Mouse (Mus musculus) forebrain, embryonic 13.5 days (tissue): ENCODE data around the gene Kcnip1. TPM values are rescaled to one million over a fixed set of nuclear protein-coding genes. Genes with fewer than 3 reads are reported as not detected.

Experiments
- ATAC-seq: fragments of 200-750 bp; cut with Nextera tagmentation; 2 replicates; pipeline ENCODE4 v1.8.0; 2017
- H3K27ac ChIP-seq: fragments of 300-500 bp; sonication (generic); 2 replicates; pipeline ENCODE4 v1.5.1; 2015; ENCODE audit warnings: inconsistent platforms, mild to moderate bottlenecking, moderate library complexity
- H3K27me3 ChIP-seq: fragments of 300-500 bp; sonication (generic); 2 replicates; pipeline ENCODE4 v1.6.1; 2015; ENCODE audit warnings: mild to moderate bottlenecking, inconsistent platforms
- H3K36me3 ChIP-seq: fragments of 300-500 bp; sonication (generic); 2 replicates; pipeline ENCODE4 v1.6.1; 2015; ENCODE audit warnings: mild to moderate bottlenecking, inconsistent platforms; ENCODE audit not compliant: poor library complexity, severe bottlenecking
- H3K4me1 ChIP-seq: fragments of 300-500 bp; sonication (generic); 2 replicates; pipeline ENCODE4 v1.6.1; 2015; ENCODE audit warnings: inconsistent platforms
- H3K4me2 ChIP-seq: fragments of 300-500 bp; sonication (generic); 2 replicates; pipeline ENCODE4 v1.6.1; 2015; ENCODE audit warnings: inconsistent platforms, mild to moderate bottlenecking, moderate library complexity
- H3K4me3 ChIP-seq: fragments of 300-500 bp; sonication (generic); 2 replicates; pipeline ENCODE4 v1.5.1; 2015; ENCODE audit warnings: mild to moderate bottlenecking, inconsistent platforms
- H3K9ac ChIP-seq: fragments of 300-500 bp; sonication (generic); 2 replicates; pipeline ENCODE4 v1.6.1; 2015; ENCODE audit warnings: mild to moderate bottlenecking, inconsistent platforms
- H3K9me3 ChIP-seq: fragments of 300-500 bp; sonication (generic); replicated peaks from 2 replicates; pipeline ENCODE4 v1.6.1; 2016; ENCODE audit warnings: inconsistent platforms
- WGBS: fragments of 180-500 bp; shearing (Covaris S2); methylation state at CpG from one replicate; pipeline ENCODE4 v1.1.7; 2015; 5-methylcytosine and 5-hydroxymethylcytosine counted together
- polyA plus RNA-seq: library from polyadenylated mRNA; unstranded; fragments of >200 nt; fragmentation: Nextera tagmentation; extraction: Ambion mirVana; gene quantifications from 2 replicates; pipeline ENCODE4 v1.2.1, GENCODE M21; 2015

The Kcnip1 gene
- polyA plus RNA-seq, 1 experiment from 2014 or later, result 29.9 TPM

DNA sequence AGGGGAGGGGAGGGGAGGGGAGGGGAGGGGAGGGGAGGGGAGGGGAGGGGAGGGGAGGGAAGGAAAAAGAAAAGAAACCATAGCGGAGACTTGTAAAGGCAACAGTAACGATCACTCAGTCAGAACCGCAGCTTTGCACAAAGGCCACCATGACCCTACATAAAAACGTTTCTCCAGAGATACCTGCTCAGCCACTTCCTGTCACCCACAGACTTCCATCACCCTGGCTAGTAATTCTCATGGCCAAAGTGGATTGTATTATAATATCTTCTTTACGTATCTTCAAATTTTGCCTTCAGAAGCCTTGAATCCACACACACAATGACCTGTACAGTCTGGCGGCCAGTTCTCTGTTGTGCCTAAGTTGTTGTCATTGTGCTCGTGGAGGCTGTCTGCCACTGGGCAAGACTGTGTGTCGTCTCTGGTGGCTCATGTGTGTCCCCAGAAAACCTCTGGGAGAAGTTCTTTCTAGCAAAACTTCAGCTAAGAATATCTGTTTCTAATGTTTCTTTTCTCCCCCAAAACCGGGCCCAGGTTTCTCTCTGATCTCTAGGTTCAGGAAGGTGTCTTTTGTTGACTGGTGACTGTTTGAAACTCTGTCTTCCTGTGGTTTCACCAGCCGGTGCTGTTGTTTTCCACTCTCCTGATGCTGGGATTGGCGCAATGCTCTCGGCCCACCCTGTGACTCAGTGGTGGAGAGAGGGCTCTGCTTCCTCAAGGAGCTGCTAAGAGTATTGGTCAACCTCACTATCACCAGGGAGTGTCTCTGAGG is 16.6 kb upstream of the Kcnip1 start:
- H3K4me2 ChIP-seq, result no peak overlapping the region
- no peaks in the 10 kb centered on the region for H3K36me3 ChIP-seq
- H3K27me3 ChIP-seq, result no peaks in the 10 kb centered on the region
- no peak overlapping the region for H3K4me3 ChIP-seq
- no peaks in the 10 kb centered on the region for H3K4me1 ChIP-seq
- ATAC-seq, result no peak
- H3K9ac ChIP-seq, result no peak overlapping the region
- no peaks in the 10 kb centered on the region for H3K9me3 ChIP-seq
- no peak overlapping the region for H3K27ac ChIP-seq
- WGBS, result 73% methylated on average over 12 of the region's 12 CpGs

GRCm38 (mm10) chr11:34008702-34009101 is 15.8 kb upstream of the Kcnip1 start:
- no peak overlapping the region for H3K27ac ChIP-seq
- no peaks in the 10 kb centered on the region for H3K27me3 ChIP-seq
- ATAC-seq, result peak; percentile 55; the same call in 1 of the 2 replicates
- H3K36me3 ChIP-seq, result no peaks in the 10 kb centered on the region
- no peak overlapping the region for H3K4me2 ChIP-seq
- H3K9me3 ChIP-seq, result no peaks in the 10 kb centered on the region
- no peak overlapping the region for H3K4me3 ChIP-seq
- no peak overlapping the region for H3K9ac ChIP-seq
- 43% methylated on average over 9 of the region's 9 CpGs for WGBS
- no peaks in the 10 kb centered on the region for H3K4me1 ChIP-seq

DNA sequence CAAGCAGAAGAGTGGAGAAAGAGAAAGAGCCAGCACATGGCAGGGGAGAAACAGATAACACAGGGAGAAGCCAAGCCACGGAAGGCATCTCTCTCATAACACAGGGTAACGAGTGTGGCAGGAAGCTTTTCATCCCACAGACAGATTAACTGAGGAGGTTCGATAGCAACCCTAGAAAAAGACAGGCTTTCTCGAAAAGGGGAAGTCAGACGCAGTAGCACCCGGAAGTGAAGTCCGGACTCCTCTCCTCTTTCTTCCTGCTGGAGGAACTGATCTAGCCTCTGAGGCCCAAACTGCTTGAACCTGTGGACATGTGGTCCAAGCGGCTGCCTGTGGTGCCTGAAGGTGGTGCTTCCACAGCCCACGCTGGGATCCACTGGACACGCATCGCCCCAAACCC is 15.3 kb upstream of the Kcnip1 start:
- no peaks in the 10 kb centered on the region for H3K36me3 ChIP-seq
- H3K4me3 ChIP-seq, result no peak overlapping the region
- no peak overlapping the region for H3K27ac ChIP-seq
- 0 out of 2 replicates have a peak, but pooled peaks have one; percentile 21 for ATAC-seq
- no peak overlapping the region for H3K4me2 ChIP-seq
- H3K4me1 ChIP-seq, result no peaks in the 10 kb centered on the region
- H3K9ac ChIP-seq, result no peak overlapping the region
- H3K9me3 ChIP-seq, result no peaks in the 10 kb centered on the region
- no peaks in the 10 kb centered on the region for H3K27me3 ChIP-seq
- WGBS, result 86% methylated on average over 11 of the region's 11 CpGs

- Histone ChIP-seq H3K27me3 (0 out of 2 replicates have a peak, but pooled peaks cover under 1% of the 10 kb centered on the region), H3K4me2 (no peak overlapping the region), H3K27ac (no peak overlapping the region), H3K9ac (no peak overlapping the region), H3K36me3 (no peaks in the 10 kb centered on the region), H3K4me1 (no peaks in the 10 kb centered on the region), H3K9me3 (no peaks in the 10 kb centered on the region), H3K4me3 (no peak overlapping the region)
- ATAC-seq, result no peak
- WGBS, result 95% methylated on average over 2 of the region's 2 CpGs
Observed at GRCm38 (mm10) chr11:34007616-34008015, 14.7 kb upstream of the Kcnip1 start.

DNA sequence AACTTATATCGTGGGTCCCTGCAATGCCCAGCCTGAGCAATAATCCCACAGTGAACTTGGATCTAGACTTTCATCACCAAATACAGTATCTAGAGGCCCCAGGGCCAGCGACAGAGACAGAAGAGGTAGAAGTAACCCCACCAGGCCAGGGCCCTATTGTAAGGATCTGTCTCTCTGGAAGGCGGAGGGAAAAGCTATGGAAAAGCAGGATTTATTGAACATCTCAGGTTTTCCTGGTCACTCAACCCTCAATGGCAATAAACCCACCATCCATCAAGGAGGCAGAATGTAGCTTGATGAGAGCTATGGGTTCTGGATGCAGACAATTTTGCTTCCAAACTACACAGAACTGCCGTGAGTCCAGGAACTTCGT is 9.6 kb upstream of the Kcnip1 start:
- no peak overlapping the region for H3K4me3 ChIP-seq
- WGBS, result 79% methylated on average over 5 of the region's 5 CpGs
- no peak overlapping the region for H3K4me2 ChIP-seq
- H3K9ac ChIP-seq, result no peak overlapping the region
- 0 out of 2 replicates have a peak, but pooled peaks cover 3% of the 10 kb centered on the region for H3K27me3 ChIP-seq
- H3K36me3 ChIP-seq, result no peaks in the 10 kb centered on the region
- no peak for ATAC-seq
- H3K9me3 ChIP-seq, result no peaks in the 10 kb centered on the region
- no peak overlapping the region for H3K27ac ChIP-seq
- no peaks in the 10 kb centered on the region for H3K4me1 ChIP-seq

GRCm38 (mm10) chr11:34001938-34002592 is 9.1 kb upstream of the Kcnip1 start:
- peak; percentile 33; the same call in 1 of the 2 replicates for ATAC-seq

DNA sequence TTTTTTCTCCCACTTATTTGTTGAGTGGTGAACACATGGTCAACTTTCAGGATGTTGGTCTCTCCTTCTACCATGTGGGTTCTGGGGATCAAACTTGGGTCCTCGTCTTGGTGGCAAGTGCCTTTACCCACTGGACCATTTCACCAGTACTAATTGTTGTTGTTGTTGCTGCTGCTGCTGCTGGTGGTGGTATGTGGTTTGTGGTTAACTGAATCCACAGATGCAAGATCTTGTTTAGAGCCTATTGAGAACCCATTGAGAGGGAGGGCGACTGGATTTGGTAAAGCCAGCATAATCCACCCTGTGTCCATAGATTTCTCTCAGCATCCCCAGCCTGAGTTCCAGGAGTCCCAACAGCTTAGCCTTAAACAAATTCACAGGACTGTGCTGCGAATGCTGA is 7.5 kb upstream of the Kcnip1 start:
- Histone ChIP-seq H3K9ac (no peak overlapping the region), H3K4me1 (no peaks in the 10 kb centered on the region), H3K27me3 (0 out of 2 replicates have a peak, but pooled peaks cover 3% of the 10 kb centered on the region), H3K4me2 (no peak overlapping the region), H3K27ac (no peak overlapping the region), H3K36me3 (no peaks in the 10 kb centered on the region), H3K4me3 (no peak overlapping the region), H3K9me3 (no peaks in the 10 kb centered on the region)
- no peak for ATAC-seq
- WGBS, result 78% methylated on average over 3 of the region's 3 CpGs

More at GRCm38 (mm10) chr11:34001938-34002592, 9.1 kb upstream of the Kcnip1 start:
- Histone ChIP-seq H3K9me3 (no peaks in the 10 kb centered on the region), H3K4me2 (no peak overlapping the region), H3K27me3 (0 out of 2 replicates have a peak, but pooled peaks cover 3% of the 10 kb centered on the region), H3K4me1 (no peaks in the 10 kb centered on the region), H3K4me3 (no peak overlapping the region), H3K36me3 (no peaks in the 10 kb centered on the region), H3K27ac (no peak overlapping the region), H3K9ac (no peak overlapping the region)
- WGBS, result 13% methylated on average over 5 of the region's 5 CpGs

DNA sequence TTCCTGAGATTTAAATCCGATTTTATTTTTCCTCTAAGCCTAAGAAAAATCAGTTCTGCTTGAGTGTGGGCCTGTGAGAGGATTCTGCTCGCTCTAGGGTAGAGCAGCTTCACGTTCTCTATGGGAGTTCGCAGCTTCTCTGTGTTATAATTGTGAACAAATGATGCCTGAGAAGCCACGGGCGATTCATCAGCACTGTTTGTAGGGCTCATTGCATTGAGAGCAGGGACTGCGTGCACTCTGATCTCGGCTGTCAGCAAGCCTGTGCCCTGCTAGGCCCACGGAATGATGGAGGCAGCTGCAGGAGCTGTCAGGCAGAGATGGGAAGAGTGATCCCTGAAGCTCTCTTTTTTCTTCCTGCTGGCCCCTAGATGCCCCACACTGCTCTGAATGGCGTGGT is 5.3 kb upstream of the Kcnip1 start:
- H3K27ac ChIP-seq, result no peak overlapping the region
- 0 out of 2 replicates have a peak, but pooled peaks cover under 1% of the 10 kb centered on the region for H3K4me1 ChIP-seq
- H3K36me3 ChIP-seq, result no peaks in the 10 kb centered on the region
- H3K4me2 ChIP-seq, result no peak overlapping the region
- no peak overlapping the region for H3K4me3 ChIP-seq
- peaks cover 3% of the 10 kb centered on the region; the same call in 1 of the 2 replicates for H3K27me3 ChIP-seq
- no peak for ATAC-seq
- H3K9me3 ChIP-seq, result no peaks in the 10 kb centered on the region
- no peak overlapping the region for H3K9ac ChIP-seq
- 63% methylated on average over 10 of the region's 10 CpGs for WGBS

DNA sequence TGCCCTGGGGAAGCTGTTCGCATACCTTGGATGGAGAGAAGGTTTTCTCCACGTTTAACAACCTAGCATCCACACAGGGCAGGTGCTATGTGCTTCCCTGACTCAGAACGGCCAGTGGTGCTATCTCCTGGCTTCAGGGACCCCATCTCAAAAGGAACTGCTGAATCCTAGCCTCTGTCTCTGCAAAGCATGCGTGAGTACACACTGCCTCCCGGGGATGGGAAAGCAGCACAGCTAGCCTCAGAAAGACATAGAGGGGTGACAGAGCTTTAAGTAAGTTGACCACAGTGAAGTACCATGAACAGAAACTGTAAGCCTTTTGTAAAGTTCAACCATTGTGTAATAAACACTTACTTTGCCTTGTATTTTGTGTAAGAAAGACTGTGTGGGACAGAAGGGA is 544 bp upstream of the Kcnip1 start:
- no peak overlapping the region for H3K4me3 ChIP-seq
- no peaks in the 10 kb centered on the region for H3K9me3 ChIP-seq
- H3K9ac ChIP-seq, result no peak overlapping the region
- H3K4me1 ChIP-seq, result peaks cover 14% of the 10 kb centered on the region
- no peaks in the 10 kb centered on the region; the same call in none of the 2 replicates for H3K27me3 ChIP-seq
- H3K27ac ChIP-seq, result no peak overlapping the region
- H3K36me3 ChIP-seq, result no peaks in the 10 kb centered on the region
- ATAC-seq, result no peak
- no peak overlapping the region for H3K4me2 ChIP-seq
- 63% methylated on average over 5 of the region's 5 CpGs for WGBS

DNA sequence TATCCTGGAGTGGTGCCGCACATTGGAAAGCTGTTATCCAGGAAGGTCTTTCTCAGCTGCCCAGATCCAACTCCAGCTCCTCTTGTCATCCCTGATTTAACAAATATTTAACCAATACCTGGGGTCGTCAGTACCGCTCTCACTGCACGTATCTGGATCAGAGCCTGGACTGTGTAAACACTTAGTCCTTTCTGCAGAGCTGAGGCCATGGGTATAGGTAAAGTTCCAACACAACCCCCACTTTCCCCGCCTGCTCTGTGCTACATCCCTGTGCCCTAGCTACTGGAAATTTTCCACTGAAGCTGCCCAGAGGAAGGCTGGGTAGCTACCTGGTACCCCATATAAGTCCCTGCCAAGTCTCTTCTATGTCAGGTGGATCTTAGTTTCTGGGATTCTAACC is 3.0 kb downstream of the Kcnip1 start:
- Histone ChIP-seq H3K9me3 (no peaks in the 10 kb centered on the region), H3K36me3 (no peaks in the 10 kb centered on the region), H3K27ac (no peak overlapping the region), H3K4me3 (no peak overlapping the region), H3K27me3 (no peaks in the 10 kb centered on the region; the same call in none of the 2 replicates), H3K4me1 (peaks cover 14% of the 10 kb centered on the region), H3K9ac (no peak overlapping the region), H3K4me2 (no peak overlapping the region)
- no peak for ATAC-seq
- 93% methylated on average over 5 of the region's 5 CpGs for WGBS

DNA sequence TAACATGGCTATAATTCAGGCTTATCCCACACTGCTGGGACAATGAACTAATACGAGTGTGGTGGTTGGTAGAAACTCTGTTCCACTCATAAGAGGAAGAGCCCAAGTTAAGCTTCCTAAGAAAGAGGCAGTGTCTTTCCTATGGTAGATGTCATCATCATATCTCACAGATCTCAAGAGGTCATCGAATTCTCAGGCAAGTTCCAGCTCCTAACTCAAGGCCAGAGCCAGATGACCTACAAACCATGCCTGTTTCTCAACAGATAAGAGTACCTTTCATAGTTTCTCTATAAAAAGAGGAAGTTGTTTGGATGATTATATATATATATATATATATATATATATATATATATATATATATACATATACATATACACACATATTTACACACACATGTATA is 6.4 kb downstream of the Kcnip1 start:
- H3K27ac ChIP-seq, result no peak overlapping the region
- no peak overlapping the region for H3K4me3 ChIP-seq
- H3K36me3 ChIP-seq, result no peaks in the 10 kb centered on the region
- H3K4me2 ChIP-seq, result no peak overlapping the region
- no peaks in the 10 kb centered on the region for H3K4me1 ChIP-seq
- H3K27me3 ChIP-seq, result no peaks in the 10 kb centered on the region; the same call in 1 of the 2 replicates
- H3K9ac ChIP-seq, result no peak overlapping the region
- ATAC-seq, result no peak
- WGBS, result 85% methylated on average over 2 of the region's 2 CpGs
- H3K9me3 ChIP-seq, result no peaks in the 10 kb centered on the region

- WGBS, result 79% methylated on average over 4 of the region's 4 CpGs
- H3K9ac ChIP-seq, result no peak overlapping the region
- no peak overlapping the region for H3K27ac ChIP-seq
Observed at GRCm38 (mm10) chr11:33980146-33980545, 12.8 kb downstream of the Kcnip1 start.

More at GRCm38 (mm10) chr11:33980146-33980545, 12.8 kb downstream of the Kcnip1 start:
- Histone ChIP-seq H3K4me1 (no peaks in the 10 kb centered on the region), H3K36me3 (no peaks in the 10 kb centered on the region), H3K4me3 (no peak overlapping the region), H3K27me3 (no peaks in the 10 kb centered on the region), H3K9me3 (no peaks in the 10 kb centered on the region), H3K4me2 (no peak overlapping the region)
- ATAC-seq, result no peak
